Mouse (Mus musculus) heart, adult 2 months (tissue): ENCODE results near the gene Tex101.
"Not testable (repeated sequence)": the region's sequence is repeated elsewhere in the genome, so short reads cannot be mapped to it uniquely, and the experiment has no call there.

Experiments
- CTCF ChIP-seq: fragments of 200-600 bp; IDR thresholded peaks from 2 replicates; pipeline ENCODE4 v1.8.1; 2022; ENCODE audit warnings: antibody characterized with exemption, mild to moderate bottlenecking, moderate library complexity
- POLR2A ChIP-seq: fragments of 200-500 bp; IDR thresholded peaks from 2 replicates; pipeline ENCODE4 v1.6.1; 2011; ENCODE audit warnings: mild to moderate bottlenecking, low read depth, low read length, control low read depth; ENCODE audit not compliant: insufficient read depth

DNA sequence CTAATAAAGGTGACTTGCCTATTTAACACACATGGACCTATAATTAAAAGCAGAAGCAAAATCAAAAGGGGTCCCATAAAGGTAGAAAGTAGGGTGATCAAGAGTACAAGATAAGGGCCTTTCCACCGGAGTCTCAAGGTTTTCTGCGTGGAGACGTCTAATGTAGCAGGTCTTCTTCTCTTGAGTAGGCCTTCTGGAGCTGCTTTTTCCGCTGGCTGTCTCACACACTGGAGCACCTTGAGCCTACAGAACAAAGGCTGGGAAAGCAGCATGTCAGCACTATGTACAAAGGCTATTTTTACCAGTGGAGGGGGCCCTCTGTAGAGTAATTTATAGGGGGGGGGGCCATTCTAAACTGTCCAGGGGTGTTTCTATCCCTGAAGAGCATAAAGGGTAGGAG lies 21.4 kb upstream of the Tex101 start:
- not testable (repeated sequence) for TF ChIP-seq POLR2A, CTCF
